Mouse (Mus musculus): ENCODE measurements around the gene Mt4.

Mt4 gene

GRCm38 (mm10) chr8:94178857-94179712 is 42.1 kb downstream of the Mt4 start, which contains the start of gene Mt1:
Mt1 (plus strand) TSS chr8:94179082.
- peak; percentile 69 to 89 for DNase-seq (ENCODE audit: low spot score in 2 of 2)

GRCm38 (mm10) chr8:94179713-94180560 is 42.9 kb downstream of the Mt4 start:
- DNase-seq (ENCODE audit: low spot score in 2 of 2): peak in 1 of 2 experiments; percentile 46

DNA sequence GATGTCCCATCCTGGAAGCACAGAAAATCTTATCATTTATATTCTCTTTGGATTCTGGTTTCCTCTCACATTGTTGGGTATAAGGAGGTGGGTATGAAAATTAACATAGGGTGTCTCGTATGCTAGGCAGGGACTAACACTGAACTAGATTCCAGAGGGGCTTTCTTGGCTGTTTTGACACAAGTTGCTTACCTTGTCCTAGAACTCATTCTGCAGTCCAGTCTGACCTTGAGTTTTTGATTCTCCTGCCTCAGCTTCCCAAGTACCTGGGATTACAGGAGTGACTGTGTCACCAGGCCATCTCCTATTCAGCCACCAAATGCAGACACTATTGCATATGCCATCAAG is 43.5 kb downstream of the Mt4 start:
- DNase-seq (ENCODE audit: low spot score in 2 of 2): no peak

GRCm38 (mm10) chr8:94182055-94182929 is 45.3 kb downstream of the Mt4 start:
- DNase-seq (ENCODE audit: low spot score in 2 of 2): no peak

- DNase-seq (ENCODE audit: low spot score in 2 of 2): peak; percentile 54 to 84
These were observed 46.1 kb downstream of the Mt4 start for GRCm38 (mm10) chr8:94183117-94183516.

GRCm38 (mm10) chr8:94184357-94184843 is 47.4 kb downstream of the Mt4 start:
- DNase-seq (ENCODE audit: low spot score in 2 of 2): no peak

DNA sequence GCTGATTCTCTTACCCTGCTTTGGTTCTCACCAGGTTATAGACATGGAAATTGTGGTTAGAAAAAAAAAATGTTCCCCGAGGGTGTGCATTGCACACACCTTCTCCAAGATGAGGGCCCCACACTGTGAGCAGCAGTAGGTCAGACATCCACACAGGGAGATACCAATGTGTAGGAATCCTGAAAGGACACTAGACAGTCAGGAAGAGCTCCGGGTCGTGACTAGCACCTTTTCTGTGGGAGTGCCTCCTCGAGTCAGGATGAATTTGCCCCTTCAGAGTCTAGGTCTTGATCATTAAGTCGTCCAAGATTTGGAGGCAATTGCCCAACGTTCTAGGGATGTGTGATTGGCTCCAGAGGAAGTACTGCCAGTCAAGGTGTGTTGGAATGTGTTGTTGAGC is 48.8 kb downstream of the Mt4 start:
- DNase-seq (ENCODE audit: low spot score in 2 of 2): no peak

- peak; percentile 61 to 84 for DNase-seq (ENCODE audit: low spot score in 2 of 2)
These were observed 49.5 kb downstream of the Mt4 start for GRCm38 (mm10) chr8:94186542-94186941.

DNA sequence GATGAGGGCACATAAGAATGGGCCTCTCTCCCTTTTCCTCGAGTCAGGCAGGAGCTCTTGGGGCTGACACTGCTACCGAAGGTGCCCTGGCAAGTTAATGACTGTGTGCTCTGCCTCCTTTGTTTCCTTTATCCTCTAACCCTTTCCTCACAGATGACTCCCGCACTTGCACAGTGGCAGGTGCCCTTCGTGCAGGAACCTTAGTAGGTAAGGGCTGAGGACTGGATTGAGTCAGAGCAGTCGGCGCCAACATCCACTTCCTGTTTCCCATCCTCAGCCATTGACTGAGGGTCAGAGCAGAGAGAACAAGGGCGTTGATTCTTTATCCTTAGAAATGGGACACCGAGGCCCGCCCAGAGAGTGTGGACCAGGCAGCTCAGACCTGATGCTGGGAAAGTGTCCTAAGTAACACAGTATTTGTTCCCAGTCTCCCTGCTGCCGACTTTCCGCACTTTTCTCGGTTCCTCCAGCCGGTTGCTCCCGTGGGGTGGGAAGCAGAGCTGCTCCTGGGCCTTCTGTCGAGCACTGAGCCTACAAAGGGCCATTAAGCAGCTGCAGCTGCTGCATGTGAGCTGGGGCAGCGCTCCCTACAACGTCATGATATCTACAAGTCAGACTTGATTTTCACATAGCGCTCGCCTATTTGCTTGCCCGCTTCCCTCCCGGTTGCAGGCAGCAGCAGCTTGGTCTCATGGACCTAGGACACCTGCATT is 50.4 kb downstream of the Mt4 start:
- no peak for DNase-seq (ENCODE audit: low spot score in 2 of 2)

Data from spleen, postnatal 10 days (tissue).